ENCODE assay signal across 8 mouse cellular contexts in the genomic region with DNA sequence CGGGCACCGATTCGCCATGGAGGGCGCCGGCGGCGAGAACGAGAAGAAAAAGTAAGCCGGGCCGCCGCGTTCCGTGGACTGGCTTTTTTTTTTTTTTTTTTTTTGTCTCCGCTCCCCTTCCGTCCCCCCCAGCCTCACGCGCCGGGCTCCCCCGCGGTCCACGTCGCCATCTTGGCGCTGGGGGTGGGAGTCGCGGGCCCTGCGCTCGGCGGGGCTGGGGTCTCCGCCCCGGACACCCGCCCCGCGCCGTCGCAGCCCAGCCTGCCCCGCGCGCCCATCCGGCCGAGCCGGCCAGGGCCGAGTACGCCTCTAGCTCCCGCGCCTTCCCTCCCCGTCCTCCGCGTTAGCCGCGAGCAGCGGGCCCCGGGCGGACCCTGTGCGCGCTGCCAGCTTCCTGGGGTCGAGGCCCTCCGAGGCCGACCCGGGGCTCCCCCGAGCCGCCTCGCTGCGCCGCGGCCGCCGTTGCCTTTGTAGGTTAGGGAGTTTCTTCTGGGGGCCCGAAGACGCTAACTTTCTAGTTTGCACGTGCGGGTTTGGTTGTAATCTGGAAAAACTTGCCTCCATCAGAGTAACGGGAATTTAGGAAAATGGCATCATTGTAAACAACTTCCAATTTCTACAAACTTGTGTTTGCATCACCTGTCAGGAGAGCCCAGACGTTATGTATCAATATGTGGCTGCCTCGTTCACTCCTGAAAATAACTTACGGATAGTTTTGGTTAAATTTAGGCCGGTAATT. TPM values are rescaled to one million over a fixed set of nuclear protein-coding genes. Genes with fewer than 3 reads are reported as not detected.
DNase-seq lines count a peak whose midpoint lies in the region; ATAC-seq and TF ChIP-seq lines count a peak whose summit lies in the region.

No protein-coding gene starts in this region.

- peak overlapping the region; percentile 77 for H3K4me2 ChIP-seq in limb, embryonic 12.5 days
- H3K4me2 ChIP-seq in midbrain, embryonic 12.5 days (replicated peaks): peak overlapping the region; percentile 76

- no peak for ATAC-seq in erythroblast, adult 5-6 weeks (replicated peaks; ENCODE audit: low FRiP score, poor library complexity, severe bottlenecking)
- ATAC-seq in limb, embryonic 12.5 days (ENCODE audit: insufficient number of reproducible peaks, insufficient read depth, low FRiP score, low TSS enrichment, low read depth): peak; percentile 34; the same call in 1 of the 2 replicates
- peak; percentile 73 for ATAC-seq in midbrain, embryonic 12.5 days (ENCODE audit: low FRiP score, low read depth)

- H3K9me3 ChIP-seq in erythroblast, embryonic 14.5 days (ENCODE audit: control insufficient read depth, low read length): no peaks in the 10 kb centered on the region
- H3K9me3 ChIP-seq in limb, embryonic 12.5 days: no peaks in the 10 kb centered on the region
- H3K9me3 ChIP-seq in midbrain, embryonic 12.5 days: no peaks in the 10 kb centered on the region

- peak overlapping the region; percentile 98 for H3K9ac ChIP-seq in limb, embryonic 12.5 days (replicated peaks)
- H3K9ac ChIP-seq in midbrain, embryonic 12.5 days (replicated peaks): peak overlapping the region; percentile 97

- peak; percentile 46 for DNase-seq in embryo, embryonic 11.5 days (ENCODE audit: low read depth, low spot score)
- DNase-seq in heart, adult 11 months: peak; percentile 98
- DNase-seq in kidney, adult 18-20 months: peak; percentile 68
- DNase-seq in spleen, adult 2 months (ENCODE audit: low read depth in 1 of 2, low spot score in 2 of 2): peak; percentile 17 to 58

- H3K27me3 ChIP-seq in erythroblast, embryonic 14.5 days (ENCODE audit: control insufficient read depth): 0 out of 2 replicates have a peak, but pooled peaks cover 5% of the 10 kb centered on the region
- no peaks in the 10 kb centered on the region for H3K27me3 ChIP-seq in limb, embryonic 12.5 days
- H3K27me3 ChIP-seq in midbrain, embryonic 12.5 days: no peaks in the 10 kb centered on the region
- H3K27me3 ChIP-seq in spleen, adult 2 months (ENCODE audit: control insufficient read depth, insufficient read depth, low read length): no peaks in the 10 kb centered on the region

- H3K4me1 ChIP-seq in erythroblast, embryonic 14.5 days (ENCODE audit: control insufficient read depth): peaks cover 21% of the 10 kb centered on the region
- peaks cover 22% of the 10 kb centered on the region for H3K4me1 ChIP-seq in limb, embryonic 12.5 days (replicated peaks)
- H3K4me1 ChIP-seq in midbrain, embryonic 12.5 days: peaks cover 17% of the 10 kb centered on the region
- peaks cover 3% of the 10 kb centered on the region for H3K4me1 ChIP-seq in spleen, adult 2 months (ENCODE audit: control insufficient read depth, insufficient read depth, insufficient read length)

- WGBS in limb, embryonic 12.5 days: under 1% methylated on average over 64 of the region's 76 CpGs
- WGBS in midbrain, embryonic 12.5 days: under 1% methylated on average over 73 of the region's 76 CpGs
- WGBS in spleen, adult 2 months: under 1% methylated on average over 62 of the region's 76 CpGs

- no peak for TF ChIP-seq POLR2A in spleen, adult 2 months (IDR thresholded peaks at IDR 0.05; ENCODE audit: low read depth, low read length)

- peak overlapping the region; percentile 99 for H3K27ac ChIP-seq in limb, embryonic 12.5 days
- peak overlapping the region; percentile 99 for H3K27ac ChIP-seq in midbrain, embryonic 12.5 days (replicated peaks)
- peak overlapping the region; percentile 94 for H3K27ac ChIP-seq in spleen, adult 2 months (ENCODE audit: insufficient read depth, low read length)

- peak overlapping the region; percentile 94 for H3K4me3 ChIP-seq in erythroblast, embryonic 14.5 days (replicated peaks)
- H3K4me3 ChIP-seq in limb, embryonic 12.5 days (replicated peaks): peak overlapping the region; percentile 96
- H3K4me3 ChIP-seq in midbrain, embryonic 12.5 days: peak overlapping the region; percentile 95
- H3K4me3 ChIP-seq in spleen, adult 2 months (ENCODE audit: extremely low read depth, insufficient read depth, insufficient read length): peak overlapping the region; percentile 90

- no peak for TF ChIP-seq CTCF in spleen, adult 2 months (IDR thresholded peaks at IDR 0.05; ENCODE audit: extremely low read depth, insufficient read depth, insufficient read length, insufficient replicate concordance)

- H3K36me3 ChIP-seq in erythroblast, embryonic 14.5 days (ENCODE audit: control insufficient read depth): no peaks in the 10 kb centered on the region
- no peaks in the 10 kb centered on the region for H3K36me3 ChIP-seq in limb, embryonic 12.5 days
- no peaks in the 10 kb centered on the region for H3K36me3 ChIP-seq in midbrain, embryonic 12.5 days
- H3K36me3 ChIP-seq in spleen, adult 2 months (ENCODE audit: control insufficient read depth, insufficient read depth, low read length): no peaks in the 10 kb centered on the region

RNA-seq across cellular contexts. Expression of gene Hif1a, which starts 7.3 kb away (rescaled TPM):
- 0.09 and 0.10 TPM in 2 replicates for polyA plus RNA-seq in erythroblast, embryonic 14.5 days (2012)
- 14.2 and 17.9 TPM in 2 replicates for total RNA-seq in erythroblast, adult 5-6 weeks (2015; ENCODE audit: low replicate concordance)
- total RNA-seq in erythroblast, adult 5-6 weeks (2017; ENCODE audit: low replicate concordance): 14.1 and 15.4 TPM in 2 replicates
- polyA plus RNA-seq in limb, embryonic 12.5 days (2016; fragmentation: Nextera tagmentation; extraction: Ambion mirVana): 116 and 117 TPM in 2 replicates
- polyA plus RNA-seq in midbrain, embryonic 12.5 days (2016; fragmentation: Nextera tagmentation; extraction: Ambion mirVana): 130 and 134 TPM in 2 replicates
- polyA plus RNA-seq in spleen, adult 2 months (2012; rRNA removed): 12.8 and 24.8 TPM in 2 replicates

RNA-seq across cellular contexts. Expression of gene Gm49321, which starts 29.0 kb away (rescaled TPM):
- polyA plus RNA-seq in erythroblast, embryonic 14.5 days (2012): not detected in 2 replicates
- not detected in 2 replicates for total RNA-seq in erythroblast, adult 5-6 weeks (2015; ENCODE audit: low replicate concordance)
- total RNA-seq in erythroblast, adult 5-6 weeks (2017; ENCODE audit: low replicate concordance): not detected in 2 replicates
- 13.7 and 15.3 TPM in 2 replicates for polyA plus RNA-seq in limb, embryonic 12.5 days (2016; fragmentation: Nextera tagmentation; extraction: Ambion mirVana)
- polyA plus RNA-seq in midbrain, embryonic 12.5 days (2016; fragmentation: Nextera tagmentation; extraction: Ambion mirVana): 18.3 and 18.5 TPM in 2 replicates
- polyA plus RNA-seq in spleen, adult 2 months (2012; rRNA removed): 0.48 TPM in 1 of 2 replicates, not detected in the other

RNA-seq across cellular contexts. Expression of gene Snapc1, which starts 55.8 kb away (rescaled TPM):
- 0.18 TPM in 1 of 2 replicates, not detected in the other for polyA plus RNA-seq in erythroblast, embryonic 14.5 days (2012)
- total RNA-seq in erythroblast, adult 5-6 weeks (2015; ENCODE audit: low replicate concordance): 1.5 and 2.5 TPM in 2 replicates
- 1.2 and 4.9 TPM in 2 replicates for total RNA-seq in erythroblast, adult 5-6 weeks (2017; ENCODE audit: low replicate concordance)
- 23.0 and 26.5 TPM in 2 replicates for polyA plus RNA-seq in limb, embryonic 12.5 days (2016; fragmentation: Nextera tagmentation; extraction: Ambion mirVana)
- polyA plus RNA-seq in midbrain, embryonic 12.5 days (2016; fragmentation: Nextera tagmentation; extraction: Ambion mirVana): 23.6 and 31.9 TPM in 2 replicates
- 7.7 and 8.2 TPM in 2 replicates for polyA plus RNA-seq in spleen, adult 2 months (2012; rRNA removed)

Comparison
In these comparisons a context has a peak if more than half of its experiments do, and no peak if none do; other contexts are left out.
1. DNase-seq: peak in every context shown above with its lines; median percentile 98 in heart, adult 11 months; 68 in kidney, adult 18-20 months; 46 in embryo, embryonic 11.5 days; 38 in spleen, adult 2 months.
2. RNA of gene Hif1a, which starts 7.3 kb away (polyA plus RNA-seq): 130 to 134 TPM in midbrain, embryonic 12.5 days, 116 to 117 TPM in limb, embryonic 12.5 days and 12.8 to 24.8 TPM in spleen, adult 2 months; 0.09 to 0.10 TPM in erythroblast, embryonic 14.5 days; every median in the first group is over 10 times any median in the second.
3. Peak in every context shown above with its lines, with median percentiles within 50 percentile points of each other: H3K4me3 ChIP-seq and H3K27ac ChIP-seq.